Mouse (Mus musculus) embryonic fibroblast, embryonic 13.5 days (primary cell): ENCODE results near the gene Ermap. TPM values are rescaled to one million over a fixed set of nuclear protein-coding genes. Genes with fewer than 3 reads are reported as not detected.
A peak's percentile ranks its signal among the peaks of the same experiment; 100 is the strongest.

ENCODE experiments used
- H3K27ac ChIP-seq: 2 replicates; pipeline ENCODE4 v1.5.1; 2012; ENCODE audit warnings: low read length, control low read depth, inconsistent platforms; ENCODE audit not compliant: insufficient read depth
- H3K4me1 ChIP-seq: 2 replicates; pipeline ENCODE4 v1.6.1; 2011; ENCODE audit warnings: low read length; ENCODE audit not compliant: control insufficient read depth, insufficient read depth
- H3K4me3 ChIP-seq: 2 replicates; pipeline ENCODE4 v1.5.1; 2011; ENCODE audit warnings: mild to moderate bottlenecking, control low read depth, low read length; ENCODE audit not compliant: insufficient read depth
- CTCF ChIP-seq: IDR thresholded peaks from 2 replicates; pipeline ENCODE4 v1.5.1; 2011; ENCODE audit warnings: mild to moderate bottlenecking, control low read depth, low read length, moderate library complexity, borderline replicate concordance; ENCODE audit not compliant: insufficient read depth
- POLR2A ChIP-seq: IDR thresholded peaks from 2 replicates; pipeline ENCODE4 v1.6.1; 2011; ENCODE audit warnings: low read depth, mild to moderate bottlenecking, control low read depth, low read length, moderate library complexity
- polyA plus RNA-seq: library from polyadenylated mRNA; stranded (reverse); fragments of >200 nt; gene quantifications from 2 replicates; pipeline ENCODE4 v1.2.4, GENCODE M21; 2011; ENCODE audit warnings: low read depth; ENCODE audit not compliant: missing spikeins, insufficient read length

Gene Ermap
- polyA plus RNA-seq, 1 experiment, result 0.33 TPM

GRCm38 (mm10) chr4:119128547-119128946, 61.3 kb downstream of the Ermap start:
- Histone ChIP-seq H3K4me3 (no peak overlapping the region), H3K4me1 (peaks cover 14% of the 10 kb centered on the region), H3K27ac (no peak overlapping the region)
- no peak for TF ChIP-seq CTCF
- no peak for TF ChIP-seq POLR2A

- Histone ChIP-seq H3K4me3 (no peak overlapping the region), H3K27ac (no peak overlapping the region), H3K4me1 (peaks cover 14% of the 10 kb centered on the region)
- TF ChIP-seq CTCF, result no peak
- TF ChIP-seq POLR2A, result no peak
These were observed 62.6 kb downstream of the Ermap start for GRCm38 (mm10) chr4:119127229-119127628.

DNA sequence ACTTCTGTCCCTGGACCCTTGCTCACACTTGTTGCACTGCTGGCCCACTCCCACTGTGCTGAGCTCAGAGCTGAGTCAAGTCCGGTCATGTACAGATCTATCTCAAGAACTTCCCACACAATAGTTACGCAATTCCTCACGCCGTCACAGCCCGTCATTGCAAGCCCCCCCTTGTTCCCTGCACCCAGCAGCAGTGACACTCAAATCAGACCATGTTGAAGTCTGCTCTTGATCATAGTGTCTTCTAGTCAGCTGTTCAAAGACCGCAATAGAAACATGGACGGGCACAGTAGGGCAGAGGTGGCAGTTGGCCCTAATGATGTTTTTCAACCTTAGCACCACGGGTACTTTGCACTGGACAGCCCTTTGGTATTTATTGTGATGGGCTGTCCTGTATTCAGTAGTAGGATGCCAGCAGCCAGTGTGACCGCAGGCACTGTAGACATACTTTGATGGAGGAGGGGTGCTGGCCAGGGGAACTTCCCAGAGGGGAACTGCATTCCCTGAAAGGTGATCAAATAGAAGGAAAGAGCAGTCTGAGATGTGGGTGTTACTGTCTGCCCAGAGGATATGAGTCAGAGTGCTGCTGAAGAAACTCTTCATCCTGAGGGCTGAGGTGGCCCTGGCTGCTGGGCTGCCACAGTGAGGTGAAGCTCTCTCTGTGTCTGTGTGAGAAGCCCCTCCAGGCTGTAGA, 64.1 kb downstream of the Ermap start:
- H3K4me1 ChIP-seq, result peaks cover 24% of the 10 kb centered on the region
- H3K27ac ChIP-seq, result peak overlapping the region; percentile 74
- no peak overlapping the region for H3K4me3 ChIP-seq
- TF ChIP-seq CTCF, result no peak
- peak; percentile 31; the same call in 1 of the 2 replicates for TF ChIP-seq POLR2A

Other genes with a start within 250 kb of the Ermap start
- not detected in 2 replicates for gene Lao1, start 228.4 kb downstream of the Ermap start, polyA plus RNA-seq
- gene Slc2a1, start 81.3 kb downstream of the Ermap start, polyA plus RNA-seq, result 92.4 and 124 TPM in 2 replicates
- 4.9 and 9.0 TPM in 2 replicates for gene Zfp691, start 15.8 kb downstream of the Ermap start, polyA plus RNA-seq
- gene Svbp, start 5.3 kb upstream of the Ermap start, polyA plus RNA-seq, result 42.2 and 57.6 TPM in 2 replicates
- not detected in 2 replicates for gene Tmem269, start 28.2 kb upstream of the Ermap start, polyA plus RNA-seq
- gene AU022252, start 42.7 kb upstream of the Ermap start, polyA plus RNA-seq, result 17.1 and 17.8 TPM in 2 replicates
- 142 and 190 TPM in 2 replicates for gene P3h1, start 42.9 kb upstream of the Ermap start, polyA plus RNA-seq
- gene Cldn19, start 65.4 kb upstream of the Ermap start, polyA plus RNA-seq, result 0.20 and 0.21 TPM in 2 replicates
- gene Ybx1, start 104.6 kb upstream of the Ermap start, polyA plus RNA-seq, result 867 and 936 TPM in 2 replicates
- gene Ppih, start 130.5 kb upstream of the Ermap start, polyA plus RNA-seq, result 46.0 and 48.4 TPM in 2 replicates
- gene Ccdc30, start 225.5 kb upstream of the Ermap start, polyA plus RNA-seq, result 1.3 and 2.0 TPM in 2 replicates
- gene Ppcs, start 232.4 kb upstream of the Ermap start, polyA plus RNA-seq, result 8.9 and 10.5 TPM in 2 replicates
- not detected in 2 replicates for gene Zmynd12, start 232.8 kb upstream of the Ermap start, polyA plus RNA-seq